In genomic region chr2:18064941-18065707, GRCm38 (mm10) we compare ENCODE assay signal across 8 mouse cellular contexts. TPM values are rescaled to one million over a fixed set of nuclear protein-coding genes. Genes with fewer than 3 reads are reported as not detected.
DNase-seq lines count a peak whose midpoint lies in the region; ATAC-seq and TF ChIP-seq lines count a peak whose summit lies in the region.

No protein-coding gene starts in this region.

- H3K4me3 ChIP-seq in embryonic facial prominence, embryonic 14.5 days (ENCODE audit: low read depth, low read length) = peak overlapping the region; percentile 87
- peak overlapping the region; percentile 93 for H3K4me3 ChIP-seq in heart, embryonic 10.5 days
- H3K4me3 ChIP-seq in kidney, embryonic 14.5 days (ENCODE audit: low read length) = peak overlapping the region; percentile 82
- H3K4me3 ChIP-seq in liver, adult 2 months (ENCODE audit: insufficient read depth, low read depth, low read length) = peak overlapping the region; percentile 99

- H3K27ac ChIP-seq in embryonic facial prominence, embryonic 14.5 days (replicated peaks; ENCODE audit: low read depth, low read length) = peak overlapping the region; percentile 99
- H3K27ac ChIP-seq in heart, embryonic 10.5 days = peak overlapping the region; percentile 99
- peak overlapping the region; percentile 100 for H3K27ac ChIP-seq in kidney, embryonic 14.5 days (ENCODE audit: low read depth, low read length)
- H3K27ac ChIP-seq in liver, adult 2 months (replicated peaks; ENCODE audit: insufficient read depth, low read depth, low read length) = peak overlapping the region; percentile 97

- WGBS in embryonic facial prominence, embryonic 14.5 days = 1% methylated on average over 28 of the region's 85 CpGs
- 2% methylated on average over 62 of the region's 85 CpGs for WGBS in heart, embryonic 10.5 days
- under 1% methylated on average over 45 of the region's 85 CpGs for WGBS in kidney, embryonic 14.5 days
- WGBS in liver, adult 2 months = 0% methylated on average over 56 of the region's 85 CpGs

- H3K36me3 ChIP-seq in embryonic facial prominence, embryonic 14.5 days (ENCODE audit: control insufficient read depth, insufficient read depth, low read length) = peaks cover 17% of the 10 kb centered on the region
- peaks cover 19% of the 10 kb centered on the region for H3K36me3 ChIP-seq in heart, embryonic 10.5 days
- peaks cover 12% of the 10 kb centered on the region for H3K36me3 ChIP-seq in kidney, embryonic 14.5 days (ENCODE audit: control insufficient read depth, insufficient read depth, low read length)
- peaks cover 6% of the 10 kb centered on the region for H3K36me3 ChIP-seq in liver, adult 2 months (ENCODE audit: control insufficient read depth, insufficient read depth, low read length)
- H3K36me3 ChIP-seq in splenic B cell, adult 2 months (ENCODE audit: control insufficient read depth, insufficient read depth, low read length, poor library complexity, severe bottlenecking) = no peaks in the 10 kb centered on the region; the same call in 1 of the 2 replicates

- TF ChIP-seq CTCF in liver, adult 2 months (IDR thresholded peaks at IDR 0.05; ENCODE audit: low read depth, low read length) = no peak

- peaks cover 14% of the 10 kb centered on the region for H3K79me2 ChIP-seq in liver, adult 2 months (ENCODE audit: control insufficient read depth, insufficient read depth, low read length)

- peak overlapping the region; percentile 98 for H3K9ac ChIP-seq in embryonic facial prominence, embryonic 14.5 days (ENCODE audit: low read depth, low read length)
- peak overlapping the region; percentile 87 for H3K9ac ChIP-seq in kidney, embryonic 14.5 days (ENCODE audit: low read depth, low read length)
- H3K9ac ChIP-seq in liver, adult 2 months (ENCODE audit: low read depth, low read length) = peak overlapping the region; percentile 100

- 0 out of 2 replicates have a peak, but pooled peaks cover 6% of the 10 kb centered on the region for H3K4me1 ChIP-seq in embryonic facial prominence, embryonic 14.5 days (ENCODE audit: control insufficient read depth, insufficient read depth, low read length)
- peaks cover 13% of the 10 kb centered on the region for H3K4me1 ChIP-seq in heart, embryonic 10.5 days
- peaks cover 6% of the 10 kb centered on the region; the same call in 1 of the 2 replicates for H3K4me1 ChIP-seq in kidney, embryonic 14.5 days (ENCODE audit: control insufficient read depth, insufficient read depth, low read length)
- H3K4me1 ChIP-seq in liver, adult 2 months (ENCODE audit: control insufficient read depth, insufficient read depth, low read length) = peaks cover 10% of the 10 kb centered on the region

- ATAC-seq in embryonic facial prominence, embryonic 14.5 days (ENCODE audit: low read depth) = peak; percentile 51
- peak; percentile 81 for ATAC-seq in kidney, embryonic 14.5 days (ENCODE audit: low FRiP score, low TSS enrichment)
- ATAC-seq in monocyte, adult 5-6 weeks (replicated peaks; ENCODE audit: insufficient number of reproducible peaks, low FRiP score, low TSS enrichment, poor library complexity, severe bottlenecking) = peak; percentile 54

- DNase-seq in A20 (ENCODE audit: low read depth, low spot score) = peak; percentile 78
- peak; percentile 86 to 93 for DNase-seq in adrenal gland, postnatal 36 days
- peak; percentile 75 for DNase-seq in embryonic facial prominence, embryonic 14.5 days (ENCODE audit: low spot score)
- peak; percentile 90 for DNase-seq in heart, embryonic 10.5 days (ENCODE audit: low spot score)
- peak; percentile 58 for DNase-seq in liver, adult 2 months (ENCODE audit: extremely low read depth, low read depth, low spot score)
- DNase-seq in splenic B cell, adult 2 months (ENCODE audit: low read depth, low spot score) = peak; percentile 80

- peak; percentile 70 for TF ChIP-seq POLR2A in liver, adult 2 months (IDR thresholded peaks at IDR 0.05; ENCODE audit: extremely low read depth, insufficient read depth, low read length)

- no peaks in the 10 kb centered on the region for H3K9me3 ChIP-seq in embryonic facial prominence, embryonic 14.5 days (ENCODE audit: control insufficient read depth, low read length)
- H3K9me3 ChIP-seq in heart, embryonic 10.5 days = no peaks in the 10 kb centered on the region
- no peaks in the 10 kb centered on the region for H3K9me3 ChIP-seq in kidney, embryonic 14.5 days (ENCODE audit: control insufficient read depth, low read length)

- peak overlapping the region; percentile 90 for H3K4me2 ChIP-seq in embryonic facial prominence, embryonic 14.5 days (ENCODE audit: low read depth, low read length)
- H3K4me2 ChIP-seq in kidney, embryonic 14.5 days (replicated peaks; ENCODE audit: low read depth, low read length) = peak overlapping the region; percentile 89

- H3K27me3 ChIP-seq in embryonic facial prominence, embryonic 14.5 days (replicated peaks; ENCODE audit: control insufficient read depth, insufficient read depth, low read length) = no peaks in the 10 kb centered on the region
- no peaks in the 10 kb centered on the region for H3K27me3 ChIP-seq in heart, embryonic 10.5 days (ENCODE audit: insufficient read depth, poor library complexity, severe bottlenecking)
- no peaks in the 10 kb centered on the region for H3K27me3 ChIP-seq in kidney, embryonic 14.5 days (ENCODE audit: control insufficient read depth, insufficient read depth, low read length)
- H3K27me3 ChIP-seq in liver, adult 2 months (ENCODE audit: control insufficient read depth, insufficient read depth, low read length) = no peaks in the 10 kb centered on the region
- no peaks in the 10 kb centered on the region for H3K27me3 ChIP-seq in splenic B cell, adult 2 months (ENCODE audit: control insufficient read depth, insufficient read depth, low read length, poor library complexity, severe bottlenecking)

RNA-seq across cellular contexts. Expression of gene Mllt10, which starts 10.1 kb away (rescaled TPM):
- total RNA-seq in adrenal gland, postnatal 36 days (2021) = 10 to 100 TPM; 46.8 to 47.7 TPM
- 27.4 and 32.1 TPM in 2 replicates for polyA plus RNA-seq in embryonic facial prominence, embryonic 14.5 days (2014; fragmentation: Nextera tagmentation; extraction: Ambion mirVana)
- polyA plus RNA-seq in heart, embryonic 10.5 days (2016; fragmentation: Nextera tagmentation; extraction: Ambion mirVana) = 39.8 and 54.8 TPM in 2 replicates
- 58.7 and 74.9 TPM in 2 replicates for polyA plus RNA-seq in kidney, embryonic 14.5 days (2014; fragmentation: Nextera tagmentation; extraction: Ambion mirVana)
- 18.0 and 20.4 TPM in 2 replicates for total RNA-seq in liver, adult 2 months (2014; rRNA removed)
- 15.7 and 16.7 TPM in 2 replicates for polyA plus RNA-seq in liver, adult 2 months (2012; rRNA removed)
- 36.1 to 69.5 TPM (median 67.5 TPM) in 3 replicates for total RNA-seq in monocyte, adult 5-6 weeks (2017)

RNA-seq across cellular contexts. Expression of gene Skida1, which starts 16.3 kb away (rescaled TPM):
- 1 to 10 TPM; 2.8 to 4.4 TPM for total RNA-seq in adrenal gland, postnatal 36 days (2021)
- polyA plus RNA-seq in embryonic facial prominence, embryonic 14.5 days (2014; fragmentation: Nextera tagmentation; extraction: Ambion mirVana) = 4.0 and 5.8 TPM in 2 replicates
- 6.7 and 9.4 TPM in 2 replicates for polyA plus RNA-seq in heart, embryonic 10.5 days (2016; fragmentation: Nextera tagmentation; extraction: Ambion mirVana)
- 10.5 and 11.4 TPM in 2 replicates for polyA plus RNA-seq in kidney, embryonic 14.5 days (2014; fragmentation: Nextera tagmentation; extraction: Ambion mirVana)
- total RNA-seq in liver, adult 2 months (2014; rRNA removed) = 0.47 and 1.3 TPM in 2 replicates
- 0.24 and 0.33 TPM in 2 replicates for polyA plus RNA-seq in liver, adult 2 months (2012; rRNA removed)
- 0.19 to 0.43 TPM in 2 of 3 replicates, not detected in the other for total RNA-seq in monocyte, adult 5-6 weeks (2017)

RNA-seq across cellular contexts. Expression of gene A930004D18Rik, which starts 27.6 kb away (rescaled TPM):
- 1 to 10 TPM; 1.4 to 1.9 TPM for total RNA-seq in adrenal gland, postnatal 36 days (2021)
- 6.9 and 9.1 TPM in 2 replicates for polyA plus RNA-seq in embryonic facial prominence, embryonic 14.5 days (2014; fragmentation: Nextera tagmentation; extraction: Ambion mirVana)
- polyA plus RNA-seq in heart, embryonic 10.5 days (2016; fragmentation: Nextera tagmentation; extraction: Ambion mirVana) = 14.5 and 14.9 TPM in 2 replicates
- polyA plus RNA-seq in kidney, embryonic 14.5 days (2014; fragmentation: Nextera tagmentation; extraction: Ambion mirVana) = 9.4 and 10.0 TPM in 2 replicates
- 2.3 and 2.8 TPM in 2 replicates for total RNA-seq in liver, adult 2 months (2014; rRNA removed)
- polyA plus RNA-seq in liver, adult 2 months (2012; rRNA removed) = 1.4 and 1.9 TPM in 2 replicates
- 0.21 to 0.87 TPM (median 0.29 TPM) in 3 replicates for total RNA-seq in monocyte, adult 5-6 weeks (2017)

Comparison
In these comparisons a context has a peak if more than half of its experiments do, and no peak if none do; other contexts are left out.
1. Peak in every context shown above with its lines: DNase-seq, ATAC-seq, H3K4me3 ChIP-seq and H3K27ac ChIP-seq.